Mouse (Mus musculus): ENCODE data around the gene Gm20388. TPM values are rescaled to one million over a fixed set of nuclear protein-coding genes. Genes with fewer than 3 reads are reported as not detected.

The Gm20388 gene
- polyA plus RNA-seq, 1 experiment, result not detected

GRCm38 (mm10) chr8:122558671-122559349 is 2648.2 kb downstream of the Gm20388 start:
- no peak overlapping the region for H3K27ac ChIP-seq (ENCODE audit: insufficient read depth, low read depth, low read length)

GRCm38 (mm10) chr8:122561199-122561598 is 2650.6 kb downstream of the Gm20388 start:
- H3K4me3 ChIP-seq (ENCODE audit: insufficient read depth, low read depth, low read length), result no peak overlapping the region
- no peak overlapping the region for H3K27ac ChIP-seq (ENCODE audit: insufficient read depth, low read depth, low read length)
- peaks cover 10% of the 10 kb centered on the region for H3K4me1 ChIP-seq (ENCODE audit: control insufficient read depth, insufficient read depth, low read length)
- no peak for TF ChIP-seq CTCF (IDR thresholded peaks at IDR 0.05; ENCODE audit: insufficient read depth, low read depth, low read length)
- no peak for TF ChIP-seq POLR2A (IDR thresholded peaks at IDR 0.05; ENCODE audit: insufficient read depth, low read depth, low read length)
- WGBS, result 76% methylated on average over 5 of the region's 5 CpGs

More at GRCm38 (mm10) chr8:122558671-122559349, 2648.2 kb downstream of the Gm20388 start:
- WGBS, result 26% methylated on average over 12 of the region's 12 CpGs
- TF ChIP-seq CTCF (IDR thresholded peaks at IDR 0.05; ENCODE audit: insufficient read depth, low read depth, low read length) (no peak), POLR2A (IDR thresholded peaks at IDR 0.05; ENCODE audit: insufficient read depth, low read depth, low read length) (no peak)
- Histone ChIP-seq H3K4me3 (ENCODE audit: insufficient read depth, low read depth, low read length) (no peak overlapping the region), H3K4me1 (ENCODE audit: control insufficient read depth, insufficient read depth, low read length) (peaks cover 13% of the 10 kb centered on the region)

GRCm38 (mm10) chr8:122564363-122565352 is 2654.0 kb downstream of the Gm20388 start:
- H3K4me1 ChIP-seq (ENCODE audit: control insufficient read depth, insufficient read depth, low read length), result peaks cover 13% of the 10 kb centered on the region
- TF ChIP-seq POLR2A (IDR thresholded peaks at IDR 0.05; ENCODE audit: insufficient read depth, low read depth, low read length) (no peak), CTCF (IDR thresholded peaks at IDR 0.05; ENCODE audit: insufficient read depth, low read depth, low read length) (no peak)
- no peak overlapping the region for H3K27ac ChIP-seq (ENCODE audit: insufficient read depth, low read depth, low read length)
- no peak overlapping the region for H3K4me3 ChIP-seq (ENCODE audit: insufficient read depth, low read depth, low read length)
- 89% methylated on average over 25 of the region's 25 CpGs for WGBS

GRCm38 (mm10) chr8:122566766-122567165 is 2656.1 kb downstream of the Gm20388 start:
- Histone ChIP-seq H3K27ac (ENCODE audit: insufficient read depth, low read depth, low read length) (peak overlapping the region; percentile 72; the same call in 1 of the 2 replicates), H3K4me3 (ENCODE audit: insufficient read depth, low read depth, low read length) (peak overlapping the region; percentile 57), H3K4me1 (ENCODE audit: control insufficient read depth, insufficient read depth, low read length) (peaks cover 13% of the 10 kb centered on the region)
- 22% methylated on average over 6 of the region's 6 CpGs for WGBS
- no peak for TF ChIP-seq POLR2A (IDR thresholded peaks at IDR 0.05; ENCODE audit: insufficient read depth, low read depth, low read length)
- TF ChIP-seq CTCF (IDR thresholded peaks at IDR 0.05; ENCODE audit: insufficient read depth, low read depth, low read length), result no peak

GRCm38 (mm10) chr8:122567361-122568108 is 2656.9 kb downstream of the Gm20388 start, which contains the start of gene Cdt1:
Gene Cdt1, plus strand, starts transcription at chr8:122568015.
- no peak for TF ChIP-seq CTCF (IDR thresholded peaks at IDR 0.05; ENCODE audit: insufficient read depth, low read depth, low read length)
- TF ChIP-seq POLR2A (IDR thresholded peaks at IDR 0.05; ENCODE audit: insufficient read depth, low read depth, low read length), result peak; percentile 57
- Histone ChIP-seq H3K27ac (ENCODE audit: insufficient read depth, low read depth, low read length) (peak within 1 kb of the TSS; percentile 72; the same call in 1 of the 2 replicates), H3K4me1 (ENCODE audit: control insufficient read depth, insufficient read depth, low read length) (peaks cover 13% of the 10 kb centered on the region), H3K4me3 (ENCODE audit: insufficient read depth, low read depth, low read length) (peak within 1 kb of the TSS; percentile 57)
- WGBS, result under 1% methylated on average over 61 of the region's 62 CpGs

GRCm38 (mm10) chr8:122568109-122568504 is 2657.5 kb downstream of the Gm20388 start:
- Histone ChIP-seq H3K27ac (ENCODE audit: insufficient read depth, low read depth, low read length) (no peak overlapping the region), H3K4me1 (ENCODE audit: control insufficient read depth, insufficient read depth, low read length) (peaks cover 13% of the 10 kb centered on the region), H3K4me3 (ENCODE audit: insufficient read depth, low read depth, low read length) (peak overlapping the region; percentile 57)
- under 1% methylated on average over 34 of the region's 34 CpGs for WGBS
- TF ChIP-seq POLR2A (IDR thresholded peaks at IDR 0.05; ENCODE audit: insufficient read depth, low read depth, low read length) (no peak), CTCF (IDR thresholded peaks at IDR 0.05; ENCODE audit: insufficient read depth, low read depth, low read length) (no peak)

GRCm38 (mm10) chr8:122568881-122569309 is 2658.3 kb downstream of the Gm20388 start:
- Histone ChIP-seq H3K27ac (ENCODE audit: insufficient read depth, low read depth, low read length) (no peak overlapping the region), H3K4me1 (ENCODE audit: control insufficient read depth, insufficient read depth, low read length) (peaks cover 13% of the 10 kb centered on the region), H3K4me3 (ENCODE audit: insufficient read depth, low read depth, low read length) (no peak overlapping the region)
- no peak for TF ChIP-seq CTCF (IDR thresholded peaks at IDR 0.05; ENCODE audit: insufficient read depth, low read depth, low read length)
- TF ChIP-seq POLR2A (IDR thresholded peaks at IDR 0.05; ENCODE audit: insufficient read depth, low read depth, low read length), result no peak
- 35% methylated on average over 10 of the region's 10 CpGs for WGBS

- no peak overlapping the region for H3K4me3 ChIP-seq (ENCODE audit: insufficient read depth, low read depth, low read length)
- TF ChIP-seq POLR2A (IDR thresholded peaks at IDR 0.05; ENCODE audit: insufficient read depth, low read depth, low read length) (no peak), CTCF (IDR thresholded peaks at IDR 0.05; ENCODE audit: insufficient read depth, low read depth, low read length) (no peak)
- 72% methylated on average over 9 of the region's 9 CpGs for WGBS
- H3K4me1 ChIP-seq (ENCODE audit: control insufficient read depth, insufficient read depth, low read length), result peaks cover 13% of the 10 kb centered on the region
- no peak overlapping the region for H3K27ac ChIP-seq (ENCODE audit: insufficient read depth, low read depth, low read length)
Observed at GRCm38 (mm10) chr8:122569329-122569728, 2658.7 kb downstream of the Gm20388 start.

Data from olfactory bulb, adult 2 months (tissue).